Mouse (Mus musculus): ENCODE data around the gene Kalrn. TPM values are rescaled to one million over a fixed set of nuclear protein-coding genes. Genes with fewer than 3 reads are reported as not detected.

Kalrn gene
- 10 to 100 TPM; 29.5 to 33.7 TPM for total RNA-seq (2021)
- long read RNA-seq, experiment 1, partial matches to known transcripts = 1 of 6 reads
- long read RNA-seq, experiment 1, other reads (novel, unspliced or antisense) = 4 of 6 reads
- long read RNA-seq, experiment 2, partial matches to known transcripts = 2 of 10 reads
- long read RNA-seq, experiment 2, other reads (novel, unspliced or antisense) = 3 of 10 reads

DNA sequence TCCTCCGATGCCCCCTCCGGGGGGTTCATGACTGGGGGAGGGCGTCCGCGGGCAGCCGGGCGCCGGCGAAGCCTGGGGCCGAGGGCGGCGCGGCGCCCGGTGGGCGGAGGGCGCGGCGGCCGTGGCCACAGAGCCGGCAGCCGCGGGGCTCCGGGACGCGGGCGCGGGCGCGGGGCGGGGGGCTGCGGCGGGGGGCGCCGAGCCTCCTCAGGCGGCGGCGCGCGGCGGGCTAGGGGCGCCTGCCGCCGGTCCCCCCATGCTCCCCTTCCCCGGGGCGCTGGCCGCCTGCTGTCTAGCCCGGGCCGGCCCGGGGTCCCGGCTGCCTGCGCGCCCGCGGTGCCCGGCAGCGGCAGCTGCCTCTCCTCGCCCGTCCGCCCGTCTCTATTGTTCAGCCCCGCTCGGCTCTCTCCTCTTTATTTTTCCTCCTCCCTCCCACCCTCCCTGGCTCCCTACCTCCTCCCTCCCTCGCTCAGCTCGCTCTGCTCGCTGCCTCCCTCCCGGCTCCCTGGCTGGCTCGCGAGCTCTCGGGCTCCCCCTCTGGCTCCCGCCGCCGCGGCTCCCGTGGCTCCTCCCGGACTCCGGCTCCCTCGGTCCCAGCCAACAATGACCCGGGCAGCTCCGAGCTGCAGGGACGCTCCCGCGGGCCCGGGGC, at the start of gene Kalrn:
Kalrn (minus strand) TSS at position 382 of the 652 bp plus-strand sequence.
- peak; percentile 93 to 94 for DNase-seq
- intact Hi-C loops (cut with DNase I) = loop anchor here (5.0 kb wide), 2 partner anchors 41 to 226 kb away; no protein-coding TSS in a partner anchor

DNA sequence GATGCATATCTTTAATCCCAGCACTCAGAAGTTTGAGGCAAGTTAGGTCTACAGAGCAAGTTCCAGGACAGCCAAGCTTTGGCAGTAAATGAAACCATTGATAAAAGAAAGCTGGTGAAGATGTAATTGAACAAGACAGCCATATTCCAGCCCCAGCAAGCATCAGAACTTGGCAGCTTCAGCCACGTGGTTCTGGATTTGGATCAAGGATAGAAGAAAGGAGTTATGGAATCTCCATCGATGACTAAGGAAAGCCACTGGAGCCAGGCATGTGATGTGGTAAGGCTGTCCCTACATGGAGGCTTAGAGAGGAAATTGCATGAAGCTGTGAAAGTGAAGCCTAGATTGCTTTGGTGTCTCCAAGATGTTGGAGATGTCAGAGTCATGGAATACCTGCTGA, 40.7 kb upstream of the Kalrn start:
- no peak for DNase-seq
- intact Hi-C loops (cut with DNase I) = no loop called here

DNA sequence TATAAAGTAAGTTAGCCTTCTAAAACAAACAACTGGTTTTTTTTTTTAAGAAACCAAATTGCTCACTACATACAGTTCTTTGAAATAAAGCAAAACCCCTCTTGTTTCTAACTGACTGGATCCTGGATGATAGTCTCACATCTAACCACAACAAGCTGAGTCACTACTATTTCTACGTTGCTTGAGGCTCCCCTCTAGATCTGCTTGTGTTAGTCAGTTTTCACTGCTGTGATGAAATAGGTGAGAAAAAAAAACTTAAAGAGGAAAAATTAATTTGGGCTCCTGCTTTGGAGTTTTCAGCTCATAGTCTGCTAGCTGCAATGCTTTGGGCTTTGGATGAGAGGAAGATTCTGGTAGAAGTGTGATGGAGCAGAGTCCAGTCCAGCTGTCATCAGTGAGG, 36.8 kb upstream of the Kalrn start:
- intact Hi-C loops (cut with DNase I) = no loop called here

DNA sequence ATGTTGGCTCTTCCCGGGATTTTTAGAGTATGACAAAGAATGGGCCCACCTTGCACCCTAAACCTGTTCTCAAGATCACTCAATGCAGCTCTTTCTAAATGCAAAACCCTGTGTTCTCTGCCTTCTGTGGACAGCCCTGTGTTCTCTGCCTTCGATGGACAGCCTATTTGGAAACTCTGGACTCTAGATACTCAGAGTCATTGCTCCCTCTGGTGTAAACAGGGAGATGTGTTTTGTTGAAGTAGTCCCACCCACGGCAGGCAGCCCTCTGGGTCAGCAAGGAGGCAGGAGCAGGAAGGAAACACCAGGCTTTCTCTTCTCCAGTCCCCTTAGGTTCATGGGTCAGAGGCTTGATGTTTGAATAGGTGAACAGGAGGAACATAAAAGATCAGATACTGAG, 32.3 kb upstream of the Kalrn start:
- intact Hi-C loops (cut with DNase I) = loop anchor here (2.0 to 10.0 kb wide), 4 partner anchors 75 to 401 kb away; no protein-coding TSS in a partner anchor
- peak; percentile 19 to 51 for DNase-seq

More for the DNA sequence above, 36.8 kb upstream of the Kalrn start:
- DNase-seq = no peak

DNA sequence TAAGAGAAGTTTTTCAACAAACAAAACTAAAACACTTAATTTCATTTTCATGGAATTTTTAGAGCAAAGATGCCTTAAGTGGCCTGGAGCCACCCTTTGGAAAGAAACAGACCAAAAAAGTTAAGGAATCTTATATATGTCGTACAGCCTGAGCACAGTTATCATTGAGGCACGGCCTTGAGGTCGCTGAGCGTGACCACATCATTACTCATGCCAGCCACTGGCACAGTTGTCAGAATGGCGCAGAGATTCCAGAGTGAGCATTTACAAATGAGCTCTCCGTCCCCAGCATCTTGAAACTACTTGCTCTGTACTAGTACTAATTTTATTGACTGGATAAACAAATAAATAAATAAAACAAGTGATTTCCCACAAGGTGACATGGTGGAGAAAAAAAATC, 30.5 kb upstream of the Kalrn start:
- no peak for DNase-seq
- intact Hi-C loops (cut with DNase I) = loop anchor here (2.0 to 10.0 kb wide), 2 partner anchors 259 to 399 kb away; no protein-coding TSS in a partner anchor

DNA sequence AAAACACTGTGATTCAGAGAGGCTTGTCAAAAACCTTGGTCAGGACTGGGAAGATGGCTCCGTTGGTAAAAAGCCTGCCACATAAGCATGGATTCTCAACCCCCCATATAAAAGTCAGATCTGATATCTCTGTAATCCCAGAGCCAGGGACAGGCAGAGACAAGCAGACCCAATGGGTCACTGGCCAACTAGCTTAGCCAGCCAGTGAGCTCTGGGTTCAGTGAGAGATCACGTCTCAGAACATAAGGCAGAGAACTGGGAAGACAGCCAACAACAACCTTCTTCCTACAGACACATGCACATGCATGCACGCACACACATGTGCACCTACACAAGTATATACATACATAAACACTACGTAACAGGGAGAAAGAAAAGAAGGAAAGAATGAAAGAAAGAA, 29.7 kb upstream of the Kalrn start:
- intact Hi-C loops (cut with DNase I) = loop anchor here (10.0 kb wide), 1 partner anchor 398 kb away; no protein-coding TSS in a partner anchor
- no peak for DNase-seq

DNA sequence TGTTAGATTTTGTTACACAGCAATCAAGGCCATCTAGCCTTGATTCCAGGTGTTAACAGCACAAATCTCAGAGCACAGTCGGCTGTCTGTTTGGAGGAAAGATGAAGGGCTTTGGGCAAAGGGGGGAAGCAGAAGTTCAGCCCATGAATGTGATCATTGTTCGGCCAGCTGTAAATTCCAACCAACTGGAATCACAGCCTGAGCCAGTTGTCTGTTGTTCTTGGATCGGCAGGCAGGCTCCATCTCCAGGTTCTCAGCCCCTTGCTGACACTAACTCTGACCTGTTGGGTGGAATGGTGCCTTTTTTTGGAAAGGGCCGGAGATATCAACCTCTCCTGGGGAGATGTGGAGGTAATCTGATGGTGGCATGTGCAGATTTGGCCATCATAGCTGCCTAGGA, 28.6 kb upstream of the Kalrn start:
- intact Hi-C loops (cut with DNase I) = loop anchor here (10.0 kb wide), 1 partner anchor 397 kb away; no protein-coding TSS in a partner anchor
- no peak for DNase-seq

DNA sequence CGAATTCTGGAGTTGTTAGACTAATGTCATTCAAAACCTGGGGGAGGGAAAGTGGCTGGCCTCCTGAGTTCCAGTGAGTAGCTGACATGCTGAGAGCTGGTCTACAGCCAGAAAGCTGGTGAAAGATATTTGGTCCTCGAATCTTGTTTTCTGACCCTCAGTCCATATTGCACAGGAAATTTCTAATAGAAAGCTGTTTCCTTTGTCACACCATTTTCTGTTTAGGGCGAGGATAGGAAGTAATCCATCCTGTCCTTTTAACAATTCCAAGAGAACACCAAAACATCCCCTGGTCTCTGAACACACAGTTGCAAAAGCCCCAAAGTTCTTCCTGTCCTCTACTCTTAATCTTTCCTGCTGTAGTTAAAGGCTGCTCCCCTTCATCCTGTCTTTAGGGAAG, 22.0 kb upstream of the Kalrn start:
- intact Hi-C loops (cut with DNase I) = no loop called here
- DNase-seq = no peak

DNA sequence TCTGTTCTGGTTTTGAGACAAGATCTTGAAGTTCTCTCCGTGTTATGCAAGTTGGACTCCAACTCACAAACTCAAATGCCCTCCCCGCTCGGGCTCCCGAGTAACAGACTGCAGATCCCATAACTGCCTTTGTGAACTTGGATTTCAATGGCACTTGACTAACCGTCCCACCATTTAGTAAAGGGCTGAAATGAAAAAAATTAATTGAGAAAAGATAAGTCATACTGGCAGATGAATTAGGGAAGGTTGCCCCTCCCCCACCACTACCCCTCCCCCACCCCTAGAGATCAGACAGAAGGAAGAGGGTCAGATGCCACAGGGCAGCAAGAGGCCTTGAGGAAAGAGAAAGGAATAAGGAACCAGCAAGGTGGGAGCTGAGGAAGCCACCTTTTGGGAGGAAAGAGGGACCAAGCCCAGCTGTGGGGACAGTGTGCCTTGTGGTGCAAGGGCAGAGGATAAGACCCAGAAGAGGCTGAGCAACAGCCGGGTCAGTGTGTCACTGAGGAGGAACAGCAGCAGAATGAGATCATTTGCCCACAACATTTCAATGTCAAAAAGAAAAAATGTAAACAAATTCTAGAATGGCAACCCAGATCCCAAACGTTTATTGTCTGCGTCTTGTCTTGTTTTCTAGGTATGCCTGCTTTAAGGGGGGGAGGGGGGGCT, 21.4 kb upstream of the Kalrn start:
- intact Hi-C loops (cut with DNase I) = no loop called here
- DNase-seq = no peak

DNA sequence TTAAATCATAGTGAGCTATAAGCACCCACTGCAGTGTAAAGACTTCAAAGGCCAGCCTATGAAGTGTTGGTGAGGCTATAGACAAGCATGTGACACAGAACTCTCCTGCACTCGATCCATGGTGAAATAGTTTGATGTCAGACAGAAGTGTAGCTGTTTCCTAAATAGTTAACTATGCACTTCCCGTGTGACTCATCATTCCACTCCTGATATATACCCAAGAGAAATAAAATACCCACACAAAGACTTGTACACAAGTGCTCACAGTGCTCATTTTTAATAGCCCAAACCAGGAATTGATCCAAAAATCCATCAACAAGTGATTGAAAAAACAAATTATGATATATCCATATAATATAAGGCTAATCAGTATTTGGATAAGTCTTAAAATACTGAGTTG, 19.4 kb upstream of the Kalrn start:
- no peak for DNase-seq
- intact Hi-C loops (cut with DNase I) = no loop called here

DNA sequence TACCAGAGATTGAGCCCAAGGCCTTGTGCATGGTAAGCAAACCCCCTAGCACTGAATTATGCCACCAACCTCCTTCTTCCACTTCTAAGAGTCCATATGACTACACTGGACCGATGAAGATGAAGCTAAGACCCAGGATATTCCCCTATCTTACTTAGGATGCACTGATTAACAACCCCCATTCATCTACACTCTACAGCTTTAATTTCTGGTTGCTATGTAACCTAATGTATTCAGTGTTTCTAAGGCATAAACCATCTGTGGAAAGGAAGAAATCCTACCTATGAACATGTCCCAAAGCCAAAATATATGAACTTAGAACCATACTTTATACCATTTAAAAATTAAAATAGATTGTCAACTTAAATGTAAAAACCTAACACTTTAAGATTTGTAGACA, 18.6 kb upstream of the Kalrn start:
- intact Hi-C loops (cut with DNase I) = no loop called here
- no peak for DNase-seq

DNA sequence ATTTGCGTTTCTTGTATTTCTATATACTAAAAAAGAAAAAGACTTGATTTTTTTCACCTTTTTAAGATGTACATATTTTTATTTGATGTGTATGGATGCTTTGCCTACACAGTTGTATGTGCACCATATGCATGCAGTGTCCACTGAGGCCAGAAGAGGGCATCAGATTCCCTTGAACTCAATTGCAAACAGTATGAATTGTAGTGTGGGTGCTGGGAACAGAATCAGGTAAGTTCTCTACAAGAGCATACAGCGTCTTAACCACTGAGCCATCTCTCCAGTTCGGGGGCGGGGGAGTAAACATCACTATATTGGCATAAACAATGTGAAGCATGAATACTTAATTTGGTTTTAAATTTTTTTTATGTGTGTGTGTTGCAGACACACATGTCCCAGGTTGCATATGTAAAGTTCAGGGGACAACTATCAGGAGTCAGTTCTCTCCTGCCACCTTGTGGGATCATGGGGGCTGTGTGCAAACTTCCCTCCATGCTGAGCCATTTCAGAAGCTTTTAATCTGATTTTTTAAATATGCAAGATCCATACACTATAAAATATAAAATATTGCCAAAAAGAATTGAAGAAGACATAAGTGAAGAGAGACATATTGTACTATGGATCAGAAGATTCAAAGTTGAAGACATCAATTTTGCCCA, 6.5 kb upstream of the Kalrn start:
- intact Hi-C loops (cut with DNase I) = no loop called here
- no peak for DNase-seq

DNA sequence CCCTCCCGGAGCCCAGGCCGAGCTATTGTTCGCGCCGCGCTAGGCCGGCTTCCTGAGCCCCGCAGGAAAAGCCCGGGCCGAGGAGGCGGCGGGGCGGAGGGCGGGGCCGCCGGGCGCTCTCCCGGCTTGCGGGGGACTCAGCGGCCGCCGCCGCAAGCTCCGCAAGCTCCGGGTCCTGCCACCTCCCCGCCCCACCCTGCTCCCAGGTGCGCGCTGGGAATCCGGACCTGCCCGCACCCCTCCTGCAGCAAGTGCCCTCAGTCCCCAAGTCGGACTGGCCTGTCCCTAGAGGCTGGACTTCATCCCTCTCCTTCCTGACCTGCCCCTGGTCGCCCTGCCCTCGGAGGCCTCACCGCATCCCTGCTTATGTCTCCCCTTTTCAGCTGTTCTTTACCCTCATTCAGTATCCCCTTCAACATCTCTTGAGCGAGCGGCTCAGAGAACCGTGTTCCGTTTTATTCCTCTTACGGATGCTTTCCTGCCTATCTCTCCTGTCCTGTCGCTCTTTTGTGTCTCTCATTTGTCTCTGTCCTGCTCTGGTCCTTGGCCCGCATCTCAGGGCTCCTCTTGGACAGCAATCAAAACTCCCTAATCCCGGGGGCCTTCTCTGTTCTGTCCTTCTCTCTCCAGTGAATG, 642 bp upstream of the Kalrn start:
- peak; percentile 19 for DNase-seq
- intact Hi-C loops (cut with DNase I) = loop anchor here (5.0 kb wide), 2 partner anchors 42 to 227 kb away; no protein-coding TSS in a partner anchor

DNA sequence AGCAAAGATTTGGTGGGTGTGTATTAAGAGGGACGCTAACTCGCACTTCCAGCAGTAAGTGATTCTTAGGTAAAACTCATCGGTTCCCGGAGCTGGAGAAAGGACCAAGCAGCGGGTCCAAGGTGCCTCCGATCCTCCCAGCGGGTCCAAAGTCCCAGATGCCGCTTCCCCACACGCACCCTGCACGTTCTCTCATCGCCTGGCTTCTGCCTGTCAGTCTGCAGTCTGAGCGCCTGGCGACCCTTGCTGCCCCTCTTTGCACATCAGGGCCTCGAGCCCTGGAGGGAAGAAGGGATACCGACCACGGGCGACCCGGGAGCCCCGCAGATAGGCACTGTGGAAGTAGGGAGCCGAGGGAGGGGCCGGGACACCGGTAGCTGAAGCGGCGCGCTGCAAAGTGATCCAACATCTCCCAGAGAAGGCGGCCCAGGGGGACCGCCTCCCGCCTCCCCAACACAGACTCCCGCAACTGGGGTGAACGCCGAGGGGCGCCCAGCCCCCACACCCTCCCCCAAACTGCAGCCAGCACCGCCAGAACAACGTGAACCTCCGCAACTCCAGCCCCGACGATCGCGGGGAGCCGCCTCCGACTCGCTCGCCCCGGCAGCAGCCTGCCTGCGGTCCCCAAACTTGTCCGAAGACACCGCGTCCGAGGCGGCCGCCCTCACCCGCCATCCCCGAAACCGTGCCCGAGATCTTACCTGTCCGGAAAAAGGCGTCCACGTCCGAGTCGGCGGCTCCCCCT, 754 bp downstream of the Kalrn start:
- intact Hi-C loops (cut with DNase I) = loop anchor here (5.0 kb wide), 2 partner anchors 40 to 225 kb away; no protein-coding TSS in a partner anchor
- peak; percentile 49 to 52 for DNase-seq

DNA sequence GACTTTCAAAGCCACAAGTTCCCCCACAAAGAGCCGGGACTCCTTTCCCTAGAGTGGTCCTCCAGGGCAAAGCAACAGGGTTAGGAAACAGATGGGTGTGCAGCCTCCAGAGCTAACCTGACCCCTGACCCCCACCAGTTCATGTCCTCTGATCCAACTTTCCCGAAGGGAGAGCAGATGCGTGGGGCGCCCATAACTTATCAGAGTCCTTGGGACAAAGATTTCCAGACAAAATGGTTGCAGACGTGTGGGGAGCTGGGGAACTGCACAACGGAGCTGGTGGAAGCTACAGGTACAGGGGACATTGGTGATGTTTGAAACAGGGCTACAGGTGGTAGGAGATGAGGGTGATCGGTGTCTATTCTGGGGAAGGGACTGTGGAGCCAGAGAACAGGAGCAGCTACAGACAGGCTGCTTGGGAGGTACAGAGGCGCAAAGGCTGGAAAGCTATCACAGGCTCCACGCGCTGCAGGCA, 1.4 kb downstream of the Kalrn start:
- intact Hi-C loops (cut with DNase I) = loop anchor here (5.0 kb wide), 2 partner anchors 40 to 225 kb away; no protein-coding TSS in a partner anchor
- DNase-seq = peak in 1 of 2 experiments; percentile 10

DNA sequence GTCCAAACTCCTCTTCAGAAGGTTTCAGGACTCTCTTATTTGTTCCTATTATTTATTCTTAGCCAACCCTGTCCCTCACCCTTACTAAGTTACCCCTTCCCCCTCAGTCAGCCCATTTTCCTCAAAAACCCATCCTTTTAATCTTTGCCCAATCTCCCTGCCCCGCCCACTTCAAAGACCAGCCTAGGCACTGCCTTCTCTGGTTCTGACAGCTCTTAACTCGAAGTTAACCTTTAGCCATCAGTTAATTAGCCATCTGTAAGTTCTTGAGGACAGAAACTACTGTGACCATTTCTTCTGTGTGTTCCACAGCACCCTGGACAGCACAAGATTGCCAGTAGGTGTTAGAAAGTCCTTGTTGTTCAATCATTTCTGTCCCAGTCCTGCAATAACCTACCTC, 3.4 kb downstream of the Kalrn start:
- DNase-seq = no peak
- intact Hi-C loops (cut with DNase I) = loop anchor here (5.0 kb wide), 2 partner anchors 38 to 223 kb away; no protein-coding TSS in a partner anchor

DNA sequence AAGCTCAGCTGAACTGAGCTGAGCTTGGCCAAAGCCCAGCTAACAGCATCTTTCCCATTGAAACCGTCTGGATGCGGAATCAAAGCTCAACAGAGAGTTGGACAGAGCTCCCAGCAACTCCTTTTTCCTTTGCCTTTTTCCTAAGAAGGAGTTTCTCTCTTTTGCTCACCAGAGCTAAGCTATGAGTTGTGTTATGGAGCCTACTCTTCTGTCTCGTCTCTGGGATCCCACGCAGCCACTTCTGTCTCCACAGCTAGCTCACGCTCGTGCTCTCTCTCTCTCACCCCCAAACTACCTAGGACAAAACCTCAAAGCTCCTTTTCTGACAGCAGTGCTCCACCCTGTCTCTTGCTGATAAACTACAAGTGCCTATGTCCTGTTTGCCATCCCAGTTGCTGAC, 4.5 kb downstream of the Kalrn start:
- DNase-seq = no peak
- intact Hi-C loops (cut with DNase I) = no loop called here

DNA sequence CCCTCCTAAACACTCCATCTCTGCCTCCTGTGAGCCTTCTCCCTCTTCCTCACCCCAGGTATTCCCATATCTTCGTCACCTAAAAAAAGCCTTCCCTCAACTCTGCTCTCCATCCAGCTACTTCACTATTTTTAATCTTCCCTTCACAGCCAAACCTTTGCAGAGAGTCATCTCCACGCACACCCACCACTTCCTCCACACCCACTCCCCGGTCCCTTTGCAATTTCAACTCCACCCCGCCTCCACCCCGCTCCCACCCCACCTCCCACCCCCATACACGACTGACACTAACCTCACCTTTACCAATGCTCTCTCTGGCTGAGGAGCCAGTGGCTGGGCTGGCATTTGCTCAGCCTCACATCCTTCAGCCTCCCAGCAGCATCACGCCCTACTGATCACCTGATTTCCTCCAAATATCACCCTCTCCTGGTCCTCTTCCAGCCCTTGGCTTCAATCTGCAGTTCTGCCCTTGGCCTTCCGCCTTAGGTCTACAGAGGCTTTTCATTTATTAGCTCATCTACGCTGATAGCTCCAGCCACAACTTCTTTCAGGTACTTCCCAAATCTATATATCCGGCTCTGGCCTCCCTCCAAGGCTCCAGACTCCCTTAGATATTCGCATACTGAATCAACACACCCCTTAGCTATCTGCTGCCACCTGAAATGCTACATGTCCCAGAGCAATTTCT, 9.6 kb downstream of the Kalrn start:
- no peak for DNase-seq
- intact Hi-C loops (cut with DNase I) = no loop called here

DNA sequence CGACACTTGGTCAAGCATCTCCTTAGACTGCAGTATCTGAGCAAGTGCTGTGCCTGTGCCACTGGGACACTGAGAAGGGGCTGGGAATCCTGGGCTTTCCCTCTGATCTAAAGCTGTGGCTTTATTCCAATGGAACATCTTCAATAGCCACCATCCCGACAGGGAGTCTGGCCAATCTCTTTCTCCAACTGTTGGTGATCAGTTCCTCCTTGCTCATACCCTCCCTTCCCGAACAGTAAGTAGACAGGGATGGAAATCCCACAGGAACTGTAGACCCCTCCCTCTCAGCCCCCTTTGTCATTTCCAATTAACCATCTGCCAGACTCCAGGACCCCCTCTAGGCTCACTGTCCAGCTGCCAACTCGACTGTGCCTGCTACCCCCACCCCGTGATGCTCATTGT, 11.6 kb downstream of the Kalrn start:
- no peak for DNase-seq
- intact Hi-C loops (cut with DNase I) = no loop called here

All from heart, postnatal 14 days (tissue).